Mouse (Mus musculus): ENCODE measurements around the gene Oaz3.

Oaz3 gene

DNA sequence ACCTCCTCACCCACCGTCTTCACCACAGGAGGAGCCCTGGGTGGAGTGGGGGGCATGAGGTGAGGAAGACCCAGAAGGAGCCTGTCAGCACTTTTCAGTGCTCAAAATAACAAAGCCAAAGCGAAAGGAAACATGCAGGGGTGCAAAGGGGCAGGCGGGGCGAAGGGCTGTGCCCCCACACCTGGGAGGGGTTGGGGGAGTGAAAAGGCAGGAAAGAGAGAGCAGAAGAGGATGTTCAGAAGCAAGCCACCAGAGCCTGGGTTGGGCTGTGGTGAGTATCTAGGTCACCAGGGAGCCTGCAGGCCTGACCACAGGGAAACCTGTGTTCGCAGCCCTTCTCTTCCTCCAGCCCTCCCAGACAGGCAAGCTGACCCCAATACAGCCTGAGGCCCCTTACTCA lies 55.7 kb downstream of the Oaz3 start:
- no peak for DNase-seq (ENCODE audit: low read depth, low spot score)

DNA sequence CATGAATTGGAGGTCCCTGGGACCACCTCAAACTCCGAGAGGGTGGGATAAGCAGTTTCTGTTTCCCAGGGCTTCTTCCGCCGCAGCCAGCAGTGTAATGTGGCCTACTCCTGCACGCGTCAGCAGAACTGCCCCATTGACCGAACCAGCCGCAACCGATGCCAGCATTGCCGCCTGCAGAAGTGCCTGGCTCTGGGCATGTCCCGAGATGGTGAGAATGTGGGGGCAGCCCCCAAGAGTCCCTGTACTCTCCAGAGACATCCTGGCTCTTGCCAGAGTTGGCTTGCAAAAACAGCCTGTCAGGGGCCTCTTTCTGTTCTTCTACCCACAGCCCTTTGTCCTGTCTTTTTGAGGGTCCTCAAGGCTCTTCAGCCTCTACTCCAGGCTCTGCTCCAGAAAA lies 56.3 kb downstream of the Oaz3 start:
- DNase-seq (ENCODE audit: low read depth, low spot score), result no peak

DNA sequence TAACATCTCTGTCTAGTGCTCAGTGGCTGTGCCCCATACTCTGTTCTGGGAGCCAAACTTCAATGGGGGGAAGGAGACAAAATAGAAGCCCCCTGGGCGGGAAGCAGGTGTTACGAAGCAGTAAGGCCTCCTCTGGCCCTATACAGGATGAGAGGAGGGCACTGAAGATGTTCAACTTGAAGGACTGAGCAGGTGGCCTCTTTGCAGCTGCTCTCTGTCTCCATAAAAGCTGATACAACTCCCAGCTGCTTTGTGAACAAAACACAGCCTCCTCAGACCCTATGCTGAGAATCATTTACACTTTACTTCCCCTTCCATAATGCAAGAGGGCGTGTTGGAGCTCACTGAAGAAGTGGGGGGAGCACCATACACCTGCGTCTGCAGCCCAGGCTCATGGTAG lies 57.0 kb downstream of the Oaz3 start:
- DNase-seq (ENCODE audit: low read depth, low spot score), result no peak

DNA sequence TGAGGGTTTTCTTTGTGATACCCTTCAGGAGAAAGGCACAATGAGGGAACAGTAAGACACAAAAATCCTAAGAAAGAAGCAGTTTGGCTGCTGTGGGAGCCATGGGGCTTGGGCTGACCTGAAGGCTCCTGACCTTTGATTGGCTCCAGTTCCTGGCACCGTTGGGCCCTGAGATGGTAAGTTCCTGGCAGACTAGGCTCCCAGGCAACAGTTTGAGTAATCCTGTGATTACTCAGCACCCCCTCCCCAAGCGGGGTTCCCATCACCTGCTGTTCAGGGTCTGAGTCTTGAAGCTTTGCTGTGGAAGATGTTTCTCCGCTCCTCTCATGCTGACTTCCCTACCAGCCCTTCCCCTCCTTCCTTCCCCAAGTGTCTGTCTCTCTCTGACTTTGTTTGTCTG lies 60.2 kb downstream of the Oaz3 start:
- DNase-seq (ENCODE audit: low read depth, low spot score), result no peak
